Mouse (Mus musculus): ENCODE measurements at regions not wholly inside any gene's neighbourhood (a gene's known extent, or its start where the extent isn't known, plus 50 kb on each side); places are given as distances from the start of the nearest gene placed in this dataset.
A peak's percentile ranks its signal among the peaks of the same experiment; 100 is the strongest.

GRCm38 (mm10) chr2:79065321-79065720, 189.9 kb upstream of the Itga4 start:
- 83% methylated on average over 1 of the region's 1 CpGs for WGBS

GRCm38 (mm10) chr2:79076115-79076514, 179.1 kb upstream of the Itga4 start:
- Histone ChIP-seq H3K27me3 (ENCODE audit: control insufficient read depth, insufficient read depth, low read length) (no peaks in the 10 kb centered on the region), H3K27ac (replicated peaks in 1 of 2; ENCODE audit: control insufficient read depth in 1 of 2, insufficient read depth in 1 of 2, low read depth in 2 of 2, low read length in 2 of 2) (peak overlapping the region; percentile 24 to 29; a peak in 1 of 4 replicates), H3K9me3 (ENCODE audit: control insufficient read depth, low read length) (no peaks in the 10 kb centered on the region), H3K4me3 (ENCODE audit: control insufficient read depth in 1 of 2, insufficient read depth in 1 of 2, low read depth in 1 of 2, low read length in 2 of 2) (no peak overlapping the region), H3K4me2 (ENCODE audit: low read length) (peak overlapping the region; percentile 29), H3K9ac (ENCODE audit: low read length) (no peak overlapping the region), H3K4me1 (ENCODE audit: control insufficient read depth in 2 of 2, insufficient read depth in 2 of 2, low read length in 2 of 2) (peaks cover 3 to 7% of the 10 kb centered on the region in 2 experiments; a peak in 3 of 4 replicates), H3K36me3 (ENCODE audit: control insufficient read depth, insufficient read depth, low read length) (no peaks in the 10 kb centered on the region)
- ATAC-seq (ENCODE audit: insufficient number of reproducible peaks, insufficient read depth, low FRiP score, low read depth) = no peak
- 14% methylated on average over 2 of the region's 2 CpGs for WGBS

More at GRCm38 (mm10) chr2:79065321-79065720, 189.9 kb upstream of the Itga4 start:
- ATAC-seq (ENCODE audit: insufficient number of reproducible peaks, insufficient read depth, low FRiP score, low read depth) = no peak
- Histone ChIP-seq H3K4me2 (ENCODE audit: low read length) (no peak overlapping the region), H3K27ac (replicated peaks in 1 of 2; ENCODE audit: control insufficient read depth in 1 of 2, insufficient read depth in 1 of 2, low read depth in 2 of 2, low read length in 2 of 2) (no peak overlapping the region), H3K9ac (ENCODE audit: low read length) (no peak overlapping the region), H3K4me1 (ENCODE audit: control insufficient read depth in 2 of 2, insufficient read depth in 2 of 2, low read length in 2 of 2) (no peaks in the 10 kb centered on the region), H3K4me3 (ENCODE audit: control insufficient read depth in 1 of 2, insufficient read depth in 1 of 2, low read depth in 1 of 2, low read length in 2 of 2) (no peak overlapping the region), H3K27me3 (ENCODE audit: control insufficient read depth, insufficient read depth, low read length) (no peaks in the 10 kb centered on the region), H3K9me3 (ENCODE audit: control insufficient read depth, low read length) (no peaks in the 10 kb centered on the region), H3K36me3 (ENCODE audit: control insufficient read depth, insufficient read depth, low read length) (no peaks in the 10 kb centered on the region)

GRCm38 (mm10) chr2:79078836-79079394, 176.3 kb upstream of the Itga4 start:
- H3K27me3 ChIP-seq (ENCODE audit: control insufficient read depth, insufficient read depth, low read length) = no peaks in the 10 kb centered on the region
- H3K4me3 ChIP-seq (ENCODE audit: control insufficient read depth in 1 of 2, insufficient read depth in 1 of 2, low read depth in 1 of 2, low read length in 2 of 2) = no peak overlapping the region
- no peak overlapping the region for H3K9ac ChIP-seq (ENCODE audit: low read length)
- H3K4me1 ChIP-seq (ENCODE audit: control insufficient read depth in 2 of 2, insufficient read depth in 2 of 2, low read length in 2 of 2) = peaks cover 3 to 10% of the 10 kb centered on the region in 2 experiments; a peak in 3 of 4 replicates
- no peak for ATAC-seq (ENCODE audit: insufficient number of reproducible peaks, insufficient read depth, low FRiP score, low read depth)
- H3K36me3 ChIP-seq (ENCODE audit: control insufficient read depth, insufficient read depth, low read length) = no peaks in the 10 kb centered on the region
- no peaks in the 10 kb centered on the region for H3K9me3 ChIP-seq (ENCODE audit: control insufficient read depth, low read length)
- 66% methylated on average over 5 of the region's 5 CpGs for WGBS
- no peak overlapping the region for H3K4me2 ChIP-seq (ENCODE audit: low read length)
- H3K27ac ChIP-seq (replicated peaks in 1 of 2; ENCODE audit: control insufficient read depth in 1 of 2, insufficient read depth in 1 of 2, low read depth in 2 of 2, low read length in 2 of 2) = no peak overlapping the region

GRCm38 (mm10) chr2:79081769-79082168, 173.5 kb upstream of the Itga4 start:
- Histone ChIP-seq H3K27ac (replicated peaks in 1 of 2; ENCODE audit: control insufficient read depth in 1 of 2, insufficient read depth in 1 of 2, low read depth in 2 of 2, low read length in 2 of 2) (no peak overlapping the region), H3K9ac (ENCODE audit: low read length) (no peak overlapping the region), H3K27me3 (ENCODE audit: control insufficient read depth, insufficient read depth, low read length) (no peaks in the 10 kb centered on the region), H3K36me3 (ENCODE audit: control insufficient read depth, insufficient read depth, low read length) (no peaks in the 10 kb centered on the region), H3K4me2 (ENCODE audit: low read length) (no peak overlapping the region), H3K9me3 (ENCODE audit: control insufficient read depth, low read length) (no peaks in the 10 kb centered on the region), H3K4me3 (ENCODE audit: control insufficient read depth in 1 of 2, insufficient read depth in 1 of 2, low read depth in 1 of 2, low read length in 2 of 2) (no peak overlapping the region), H3K4me1 (ENCODE audit: control insufficient read depth in 2 of 2, insufficient read depth in 2 of 2, low read length in 2 of 2) (peaks cover 0 to 3% of the 10 kb centered on the region in 2 experiments; a peak in 1 of 4 replicates)
- ATAC-seq (ENCODE audit: insufficient number of reproducible peaks, insufficient read depth, low FRiP score, low read depth) = no peak
- WGBS = 46% methylated on average over 2 of the region's 2 CpGs

GRCm38 (mm10) chr2:79086280-79086679, 168.9 kb upstream of the Itga4 start:
- Histone ChIP-seq H3K4me1 (ENCODE audit: control insufficient read depth in 2 of 2, insufficient read depth in 2 of 2, low read length in 2 of 2) (peaks cover 0 to 3% of the 10 kb centered on the region in 2 experiments; a peak in 2 of 4 replicates), H3K36me3 (ENCODE audit: control insufficient read depth, insufficient read depth, low read length) (no peaks in the 10 kb centered on the region), H3K4me3 (ENCODE audit: control insufficient read depth in 1 of 2, insufficient read depth in 1 of 2, low read depth in 1 of 2, low read length in 2 of 2) (no peak overlapping the region), H3K27me3 (ENCODE audit: control insufficient read depth, insufficient read depth, low read length) (no peaks in the 10 kb centered on the region), H3K27ac (replicated peaks in 1 of 2; ENCODE audit: control insufficient read depth in 1 of 2, insufficient read depth in 1 of 2, low read depth in 2 of 2, low read length in 2 of 2) (no peak overlapping the region), H3K4me2 (ENCODE audit: low read length) (no peak overlapping the region), H3K9me3 (ENCODE audit: control insufficient read depth, low read length) (no peaks in the 10 kb centered on the region), H3K9ac (ENCODE audit: low read length) (no peak overlapping the region)
- no peak for ATAC-seq (ENCODE audit: insufficient number of reproducible peaks, insufficient read depth, low FRiP score, low read depth)
- 88% methylated on average over 4 of the region's 4 CpGs for WGBS

- Histone ChIP-seq H3K27me3 (ENCODE audit: control insufficient read depth, insufficient read depth, low read length) (no peaks in the 10 kb centered on the region), H3K9me3 (ENCODE audit: control insufficient read depth, low read length) (no peaks in the 10 kb centered on the region), H3K4me1 (ENCODE audit: control insufficient read depth in 2 of 2, insufficient read depth in 2 of 2, low read length in 2 of 2) (no peaks in the 10 kb centered on the region; a peak in 2 of 4 replicates), H3K9ac (ENCODE audit: low read length) (peak overlapping the region; percentile 49; the same call in 1 of the 2 replicates), H3K4me3 (ENCODE audit: control insufficient read depth in 1 of 2, insufficient read depth in 1 of 2, low read depth in 1 of 2, low read length in 2 of 2) (peak overlapping the region; percentile 3 to 27; a peak in 3 of 4 replicates), H3K4me2 (ENCODE audit: low read length) (peak overlapping the region; percentile 61), H3K27ac (replicated peaks in 1 of 2; ENCODE audit: control insufficient read depth in 1 of 2, insufficient read depth in 1 of 2, low read depth in 2 of 2, low read length in 2 of 2) (no peak overlapping the region), H3K36me3 (ENCODE audit: control insufficient read depth, insufficient read depth, low read length) (no peaks in the 10 kb centered on the region)
- 38% methylated on average over 9 of the region's 9 CpGs for WGBS
- ATAC-seq (ENCODE audit: insufficient number of reproducible peaks, insufficient read depth, low FRiP score, low read depth) = no peak
Observed at GRCm38 (mm10) chr2:79086857-79087578, 168.2 kb upstream of the Itga4 start.

- 46% methylated on average over 9 of the region's 9 CpGs for WGBS
- no peak for ATAC-seq (ENCODE audit: insufficient number of reproducible peaks, insufficient read depth, low FRiP score, low read depth)
- H3K9ac ChIP-seq (ENCODE audit: low read length) = peak overlapping the region; percentile 51
- H3K27me3 ChIP-seq (ENCODE audit: control insufficient read depth, insufficient read depth, low read length) = no peaks in the 10 kb centered on the region
- no peaks in the 10 kb centered on the region for H3K36me3 ChIP-seq (ENCODE audit: control insufficient read depth, insufficient read depth, low read length)
- H3K4me1 ChIP-seq (ENCODE audit: control insufficient read depth in 2 of 2, insufficient read depth in 2 of 2, low read length in 2 of 2) = no peaks in the 10 kb centered on the region; a peak in 2 of 4 replicates
- H3K27ac ChIP-seq (replicated peaks in 1 of 2; ENCODE audit: control insufficient read depth in 1 of 2, insufficient read depth in 1 of 2, low read depth in 2 of 2, low read length in 2 of 2) = 0 out of 4 replicates have a peak overlapping the region, but pooled peaks of 1 of the 2 experiments have one; percentile 12
- H3K9me3 ChIP-seq (ENCODE audit: control insufficient read depth, low read length) = no peaks in the 10 kb centered on the region
- H3K4me3 ChIP-seq (ENCODE audit: control insufficient read depth in 1 of 2, insufficient read depth in 1 of 2, low read depth in 1 of 2, low read length in 2 of 2) = peak overlapping the region in 1 of 2 experiments; percentile 27; a peak in 3 of 4 replicates
- peak overlapping the region; percentile 61 for H3K4me2 ChIP-seq (ENCODE audit: low read length)
Observed at GRCm38 (mm10) chr2:79087600-79088205, 167.5 kb upstream of the Itga4 start.
